Mouse (Mus musculus): Measurements from ENCODE around the gene Qk. TPM values are rescaled to one million over a fixed set of nuclear protein-coding genes. Genes with fewer than 3 reads are reported as not detected.

The Qk gene
- polyA plus RNA-seq, 1 experiment: 115 TPM

- Histone ChIP-seq H3K27ac (ENCODE audit: insufficient read depth, low read depth, low read length) (peak overlapping the region; percentile 56; the same call in 1 of the 2 replicates), H3K36me3 (ENCODE audit: control insufficient read depth, insufficient read depth, low read length) (no peaks in the 10 kb centered on the region), H3K4me1 (ENCODE audit: control insufficient read depth, insufficient read depth, low read length) (no peaks in the 10 kb centered on the region; the same call in none of the 2 replicates), H3K4me3 (ENCODE audit: insufficient read depth, low read depth, low read length) (no peak overlapping the region), H3K27me3 (replicated peaks; ENCODE audit: control insufficient read depth, insufficient read depth, low read length) (no peaks in the 10 kb centered on the region)
- peak; percentile 33 for DNase-seq
- TF ChIP-seq POLR2A (IDR thresholded peaks at IDR 0.05; ENCODE audit: low read depth, low read length) (no peak), CTCF (conservative IDR thresholded peaks at IDR 0.05; ENCODE audit: insufficient read depth, insufficient read length, low read depth, low read length) (no peak)
- 25% methylated on average over 4 of the region's 4 CpGs for WGBS
Observed at GRCm38 (mm10) chr17:10300968-10301795, 18.5 kb downstream of the Qk start.

- H3K4me1 ChIP-seq (ENCODE audit: control insufficient read depth, insufficient read depth, low read length): no peaks in the 10 kb centered on the region; the same call in none of the 2 replicates
- no peaks in the 10 kb centered on the region for H3K36me3 ChIP-seq (ENCODE audit: control insufficient read depth, insufficient read depth, low read length)
- WGBS: 28% methylated on average over 1 of the region's 1 CpGs
- TF ChIP-seq POLR2A (IDR thresholded peaks at IDR 0.05; ENCODE audit: low read depth, low read length) (no peak), CTCF (conservative IDR thresholded peaks at IDR 0.05; ENCODE audit: insufficient read depth, insufficient read length, low read depth, low read length) (no peak)
- H3K27me3 ChIP-seq (replicated peaks; ENCODE audit: control insufficient read depth, insufficient read depth, low read length): no peaks in the 10 kb centered on the region
- no peak overlapping the region for H3K27ac ChIP-seq (ENCODE audit: insufficient read depth, low read depth, low read length)
- no peak overlapping the region for H3K4me3 ChIP-seq (ENCODE audit: insufficient read depth, low read depth, low read length)
- DNase-seq: peak; percentile 62
Observed at GRCm38 (mm10) chr17:10299396-10299795, 20.3 kb downstream of the Qk start.

- Histone ChIP-seq H3K36me3 (ENCODE audit: control insufficient read depth, insufficient read depth, low read length) (no peaks in the 10 kb centered on the region), H3K27me3 (replicated peaks; ENCODE audit: control insufficient read depth, insufficient read depth, low read length) (no peaks in the 10 kb centered on the region), H3K4me1 (ENCODE audit: control insufficient read depth, insufficient read depth, low read length) (peaks cover 5% of the 10 kb centered on the region), H3K27ac (ENCODE audit: insufficient read depth, low read depth, low read length) (no peak overlapping the region), H3K4me3 (ENCODE audit: insufficient read depth, low read depth, low read length) (no peak overlapping the region)
- DNase-seq: no peak
- 52% methylated on average over 2 of the region's 2 CpGs for WGBS
- TF ChIP-seq POLR2A (IDR thresholded peaks at IDR 0.05; ENCODE audit: low read depth, low read length): no peak
- no peak for TF ChIP-seq CTCF (conservative IDR thresholded peaks at IDR 0.05; ENCODE audit: insufficient read depth, insufficient read length, low read depth, low read length)
Observed at GRCm38 (mm10) chr17:10292520-10292919, 27.1 kb downstream of the Qk start.

GRCm38 (mm10) chr17:10284772-10285171, 34.9 kb downstream of the Qk start:
- Histone ChIP-seq H3K4me1 (ENCODE audit: control insufficient read depth, insufficient read depth, low read length) (peaks cover 3% of the 10 kb centered on the region), H3K27ac (ENCODE audit: insufficient read depth, low read depth, low read length) (no peak overlapping the region), H3K27me3 (replicated peaks; ENCODE audit: control insufficient read depth, insufficient read depth, low read length) (no peaks in the 10 kb centered on the region), H3K4me3 (ENCODE audit: insufficient read depth, low read depth, low read length) (no peak overlapping the region), H3K36me3 (ENCODE audit: control insufficient read depth, insufficient read depth, low read length) (no peaks in the 10 kb centered on the region)
- no peak for DNase-seq
- 80% methylated on average over 2 of the region's 2 CpGs for WGBS
- TF ChIP-seq CTCF (conservative IDR thresholded peaks at IDR 0.05; ENCODE audit: insufficient read depth, insufficient read length, low read depth, low read length): no peak
- TF ChIP-seq POLR2A (IDR thresholded peaks at IDR 0.05; ENCODE audit: low read depth, low read length): no peak

GRCm38 (mm10) chr17:10279532-10279931, 40.1 kb downstream of the Qk start:
- H3K27ac ChIP-seq (ENCODE audit: insufficient read depth, low read depth, low read length): no peak overlapping the region
- no peak for TF ChIP-seq CTCF (conservative IDR thresholded peaks at IDR 0.05; ENCODE audit: insufficient read depth, insufficient read length, low read depth, low read length)
- no peak for TF ChIP-seq POLR2A (IDR thresholded peaks at IDR 0.05; ENCODE audit: low read depth, low read length)
- peaks cover under 1% of the 10 kb centered on the region for H3K4me1 ChIP-seq (ENCODE audit: control insufficient read depth, insufficient read depth, low read length)
- no peaks in the 10 kb centered on the region for H3K27me3 ChIP-seq (replicated peaks; ENCODE audit: control insufficient read depth, insufficient read depth, low read length)
- WGBS: 86% methylated on average over 2 of the region's 2 CpGs
- no peak for DNase-seq
- no peaks in the 10 kb centered on the region for H3K36me3 ChIP-seq (ENCODE audit: control insufficient read depth, insufficient read depth, low read length)
- no peak overlapping the region for H3K4me3 ChIP-seq (ENCODE audit: insufficient read depth, low read depth, low read length)

GRCm38 (mm10) chr17:10269518-10269917, 50.1 kb downstream of the Qk start:
- DNase-seq: no peak
- no peak overlapping the region for H3K4me3 ChIP-seq (ENCODE audit: insufficient read depth, low read depth, low read length)
- no peak overlapping the region for H3K27ac ChIP-seq (ENCODE audit: insufficient read depth, low read depth, low read length)
- no peaks in the 10 kb centered on the region for H3K27me3 ChIP-seq (replicated peaks; ENCODE audit: control insufficient read depth, insufficient read depth, low read length)
- no peaks in the 10 kb centered on the region; the same call in 1 of the 2 replicates for H3K4me1 ChIP-seq (ENCODE audit: control insufficient read depth, insufficient read depth, low read length)
- TF ChIP-seq CTCF (conservative IDR thresholded peaks at IDR 0.05; ENCODE audit: insufficient read depth, insufficient read length, low read depth, low read length) (no peak), POLR2A (IDR thresholded peaks at IDR 0.05; ENCODE audit: low read depth, low read length) (no peak)
- 87% methylated on average over 3 of the region's 3 CpGs for WGBS
- no peaks in the 10 kb centered on the region; the same call in 1 of the 2 replicates for H3K36me3 ChIP-seq (ENCODE audit: control insufficient read depth, insufficient read depth, low read length)

GRCm38 (mm10) chr17:10268468-10268867, 51.2 kb downstream of the Qk start:
- Histone ChIP-seq H3K36me3 (ENCODE audit: control insufficient read depth, insufficient read depth, low read length) (no peaks in the 10 kb centered on the region), H3K27ac (ENCODE audit: insufficient read depth, low read depth, low read length) (no peak overlapping the region), H3K27me3 (replicated peaks; ENCODE audit: control insufficient read depth, insufficient read depth, low read length) (no peaks in the 10 kb centered on the region), H3K4me3 (ENCODE audit: insufficient read depth, low read depth, low read length) (no peak overlapping the region), H3K4me1 (ENCODE audit: control insufficient read depth, insufficient read depth, low read length) (no peaks in the 10 kb centered on the region; the same call in 1 of the 2 replicates)
- 82% methylated on average over 1 of the region's 1 CpGs for WGBS
- DNase-seq: no peak
- TF ChIP-seq CTCF (conservative IDR thresholded peaks at IDR 0.05; ENCODE audit: insufficient read depth, insufficient read length, low read depth, low read length): no peak
- TF ChIP-seq POLR2A (IDR thresholded peaks at IDR 0.05; ENCODE audit: low read depth, low read length): no peak

All from kidney, adult 2 months (tissue).